Mouse (Mus musculus) forebrain, embryonic 15.5 days (tissue): ENCODE measurements around the gene Cfap206. TPM values are rescaled to one million over a fixed set of nuclear protein-coding genes. Genes with fewer than 3 reads are reported as not detected.

Source experiments
- ATAC-seq: fragments of 200-750 bp; cut with Nextera tagmentation; replicated peaks from 2 replicates; pipeline ENCODE4 v1.8.0; 2017; ENCODE audit warnings: mild to moderate bottlenecking, moderate TSS enrichment, moderate library complexity
- H3K27ac ChIP-seq: fragments of 300-500 bp; sonication (generic); replicated peaks from 2 replicates; pipeline ENCODE4 v1.5.1; 2015; ENCODE audit warnings: mild to moderate bottlenecking, inconsistent platforms
- H3K27me3 ChIP-seq: fragments of 300-500 bp; sonication (generic); 2 replicates; pipeline ENCODE4 v1.6.1; 2015; ENCODE audit warnings: inconsistent platforms
- H3K36me3 ChIP-seq: fragments of 300-500 bp; sonication (generic); 2 replicates; pipeline ENCODE4 v1.6.1; 2015; ENCODE audit warnings: mild to moderate bottlenecking, inconsistent platforms
- H3K4me1 ChIP-seq: fragments of 300-500 bp; sonication (generic); 2 replicates; pipeline ENCODE4 v1.6.1; 2015; ENCODE audit warnings: inconsistent platforms
- H3K4me2 ChIP-seq: fragments of 300-500 bp; sonication (generic); replicated peaks from 2 replicates; pipeline ENCODE4 v1.6.1; 2015; ENCODE audit warnings: mild to moderate bottlenecking, inconsistent platforms
- H3K4me3 ChIP-seq: fragments of 300-500 bp; sonication (generic); 2 replicates; pipeline ENCODE4 v1.5.1; 2015; ENCODE audit warnings: mild to moderate bottlenecking, inconsistent platforms
- H3K9ac ChIP-seq: fragments of 300-500 bp; sonication (generic); replicated peaks from 2 replicates; pipeline ENCODE4 v1.6.1; 2015; ENCODE audit warnings: mild to moderate bottlenecking, inconsistent platforms
- H3K9me3 ChIP-seq: fragments of 300-500 bp; sonication (generic); 2 replicates; pipeline ENCODE4 v1.6.1; 2016; ENCODE audit warnings: inconsistent platforms
- WGBS: fragments of 180-500 bp; shearing (Covaris S2); methylation state at CpG from one replicate; pipeline ENCODE4 v1.1.7; 2015; ENCODE audit warnings: mixed read lengths; 5-methylcytosine and 5-hydroxymethylcytosine counted together
- polyA plus RNA-seq: library from polyadenylated mRNA; unstranded; fragments of >200 nt; fragmentation: Nextera tagmentation; extraction: Ambion mirVana; gene quantifications from 2 replicates; pipeline ENCODE4 v1.2.1, GENCODE M21; 2015

The Cfap206 gene
- polyA plus RNA-seq, 1 experiment from 2014 or later, result 2.7 TPM

DNA sequence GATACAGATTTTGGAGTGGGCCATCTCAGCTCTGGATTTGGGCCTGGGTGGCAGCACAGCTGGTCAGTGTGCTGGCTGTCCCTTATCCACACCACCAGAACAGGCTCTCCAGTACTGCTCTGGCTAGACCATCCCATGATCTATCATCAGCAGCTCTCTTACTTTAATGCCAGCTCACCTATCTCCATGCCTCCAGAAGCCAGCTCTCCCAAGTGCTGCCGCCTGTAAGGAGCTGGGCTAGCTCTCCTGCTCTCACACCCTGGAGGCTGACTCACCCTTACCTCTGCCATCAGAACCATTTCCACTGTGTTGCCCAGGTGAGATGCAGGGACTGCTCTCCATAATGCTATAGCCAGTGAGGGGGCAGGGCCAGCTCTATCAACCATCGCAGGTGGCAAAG, 68.5 kb downstream of the Cfap206 start:
- Histone ChIP-seq H3K27me3 (no peaks in the 10 kb centered on the region), H3K4me1 (no peaks in the 10 kb centered on the region), H3K4me2 (no peak overlapping the region), H3K4me3 (no peak overlapping the region), H3K27ac (no peak overlapping the region), H3K9me3 (no peaks in the 10 kb centered on the region), H3K36me3 (peaks cover 81% of the 10 kb centered on the region), H3K9ac (no peak overlapping the region)
- ATAC-seq, result no peak; the same call in 1 of the 2 replicates
- WGBS, result 100% methylated on average over 2 of the region's 2 CpGs

DNA sequence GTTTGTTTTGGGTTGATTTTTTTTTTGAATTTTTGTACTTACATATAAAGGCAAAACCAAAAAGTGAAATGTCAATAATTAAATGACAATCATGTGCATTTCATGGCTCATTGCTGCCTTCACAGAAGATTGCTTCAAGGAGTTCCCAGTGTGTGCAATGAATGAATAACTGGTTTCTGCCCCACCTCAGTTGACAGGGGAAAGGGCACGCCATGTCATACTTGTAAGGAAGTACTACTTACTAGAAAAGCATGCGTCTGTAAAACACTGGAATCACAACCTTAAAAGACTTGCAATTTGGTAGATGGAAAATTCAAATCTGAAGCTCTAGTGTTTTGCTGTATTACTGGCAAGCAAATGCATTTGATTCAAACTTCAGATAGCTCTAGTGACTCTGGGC, 71.0 kb downstream of the Cfap206 start:
- no peak for ATAC-seq
- H3K9ac ChIP-seq, result no peak overlapping the region
- no peak overlapping the region for H3K27ac ChIP-seq
- H3K36me3 ChIP-seq, result peaks cover 79% of the 10 kb centered on the region
- WGBS, result 94% methylated on average over 2 of the region's 2 CpGs
- H3K9me3 ChIP-seq, result no peaks in the 10 kb centered on the region
- no peak overlapping the region for H3K4me2 ChIP-seq
- H3K27me3 ChIP-seq, result no peaks in the 10 kb centered on the region
- no peak overlapping the region for H3K4me3 ChIP-seq
- H3K4me1 ChIP-seq, result no peaks in the 10 kb centered on the region

DNA sequence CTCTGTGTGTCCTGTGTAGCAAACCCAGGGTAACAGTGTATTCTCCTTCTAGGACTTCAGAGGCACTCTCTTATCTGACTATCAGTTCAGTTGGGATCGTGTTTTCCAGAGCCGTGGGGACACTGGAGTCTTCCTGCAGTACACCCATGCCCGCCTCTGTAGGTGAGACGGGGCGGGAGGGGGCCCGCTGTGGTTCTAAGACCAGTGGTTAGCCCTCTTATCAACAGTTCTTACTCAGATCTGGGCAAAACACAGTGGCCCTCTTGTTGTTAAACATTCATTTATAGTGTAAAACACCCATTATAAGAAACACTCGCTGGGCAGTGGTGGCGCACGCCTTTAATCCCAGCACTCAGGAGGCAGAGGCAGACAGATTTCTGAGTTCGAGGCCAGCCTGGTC, 73.9 kb downstream of the Cfap206 start:
- Histone ChIP-seq H3K4me3 (no peak overlapping the region), H3K36me3 (peaks cover 65% of the 10 kb centered on the region), H3K27me3 (no peaks in the 10 kb centered on the region), H3K9me3 (no peaks in the 10 kb centered on the region), H3K27ac (no peak overlapping the region), H3K4me1 (no peaks in the 10 kb centered on the region), H3K9ac (no peak overlapping the region), H3K4me2 (no peak overlapping the region)
- no peak for ATAC-seq
- 95% methylated on average over 10 of the region's 10 CpGs for WGBS

DNA sequence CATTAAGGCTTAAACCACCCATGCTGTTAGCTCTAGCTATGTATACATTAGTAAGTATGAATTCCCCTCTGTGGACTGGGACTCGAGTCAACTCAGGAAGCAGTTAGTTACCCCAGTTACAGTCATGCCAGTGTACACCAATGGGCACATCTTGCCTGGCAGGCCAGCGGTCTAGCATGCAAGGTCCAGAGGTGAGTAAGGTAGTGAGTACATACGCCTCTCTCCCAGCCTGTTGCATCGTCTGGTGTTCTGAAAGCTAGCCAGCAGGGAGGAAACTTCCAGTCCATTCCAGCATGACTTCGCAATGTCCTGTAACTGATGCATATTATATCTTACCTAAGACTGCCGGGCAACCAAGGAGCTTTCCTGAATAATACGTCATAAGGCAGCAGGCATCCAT, 76.8 kb downstream of the Cfap206 start:
- Histone ChIP-seq H3K9me3 (no peaks in the 10 kb centered on the region), H3K4me2 (no peak overlapping the region), H3K4me3 (no peak overlapping the region), H3K27ac (no peak overlapping the region), H3K9ac (no peak overlapping the region), H3K27me3 (no peaks in the 10 kb centered on the region), H3K36me3 (peaks cover 46% of the 10 kb centered on the region), H3K4me1 (no peaks in the 10 kb centered on the region)
- no peak for ATAC-seq
- 94% methylated on average over 7 of the region's 7 CpGs for WGBS

- Histone ChIP-seq H3K4me3 (no peak overlapping the region), H3K4me2 (no peak overlapping the region), H3K27me3 (no peaks in the 10 kb centered on the region), H3K27ac (no peak overlapping the region), H3K9me3 (no peaks in the 10 kb centered on the region), H3K4me1 (no peaks in the 10 kb centered on the region), H3K36me3 (peaks cover 31% of the 10 kb centered on the region), H3K9ac (no peak overlapping the region)
- no peak for ATAC-seq
Observed at GRCm38 (mm10) chr4:34644779-34645178, 85.2 kb downstream of the Cfap206 start.

GRCm38 (mm10) chr4:34640731-34641130, 89.3 kb downstream of the Cfap206 start:
- Histone ChIP-seq H3K27me3 (no peaks in the 10 kb centered on the region), H3K36me3 (peaks cover 17% of the 10 kb centered on the region), H3K9me3 (no peaks in the 10 kb centered on the region), H3K27ac (no peak overlapping the region), H3K9ac (no peak overlapping the region), H3K4me3 (no peak overlapping the region), H3K4me1 (no peaks in the 10 kb centered on the region), H3K4me2 (no peak overlapping the region)
- WGBS, result 94% methylated on average over 3 of the region's 3 CpGs
- no peak for ATAC-seq

- Histone ChIP-seq H3K27ac (no peak overlapping the region), H3K4me2 (no peak overlapping the region), H3K4me3 (no peak overlapping the region), H3K27me3 (no peaks in the 10 kb centered on the region), H3K9me3 (no peaks in the 10 kb centered on the region), H3K4me1 (no peaks in the 10 kb centered on the region), H3K9ac (no peak overlapping the region), H3K36me3 (peaks cover 17% of the 10 kb centered on the region)
- no peak for ATAC-seq
- 89% methylated on average over 5 of the region's 5 CpGs for WGBS
Observed at GRCm38 (mm10) chr4:34639745-34640364, 90.2 kb downstream of the Cfap206 start.

Other genes starting within 250 kb of the Cfap206 start
- gene Akirin2, start 179.3 kb downstream of the Cfap206 start, polyA plus RNA-seq, result 104 and 106 TPM in 2 replicates
- 92.9 and 93.2 TPM in 2 replicates for gene Orc3, start 115.3 kb downstream of the Cfap206 start, polyA plus RNA-seq
- gene Rars2, start 115.2 kb downstream of the Cfap206 start, polyA plus RNA-seq, result 57.1 and 60.2 TPM in 2 replicates
- 50.6 and 52.3 TPM in 2 replicates for gene Slc35a1, start 42.8 kb downstream of the Cfap206 start, polyA plus RNA-seq
- gene Gm136, start 26.1 kb upstream of the Cfap206 start, polyA plus RNA-seq, result not detected in 2 replicates
- 46.1 and 48.5 TPM in 2 replicates for gene Smim8, start 48.2 kb upstream of the Cfap206 start, polyA plus RNA-seq
- gene Zfp292, start 152.8 kb upstream of the Cfap206 start, polyA plus RNA-seq, result 36.7 and 37.4 TPM in 2 replicates
- not detected in 2 replicates for gene Cga, start 163.6 kb upstream of the Cfap206 start, polyA plus RNA-seq